Mouse (Mus musculus): ENCODE data around the gene Apex1.
"Not testable (repeated sequence)": the region's sequence is repeated elsewhere in the genome, so short reads cannot be mapped to it uniquely, and the experiment has no call there.

The Apex1 gene

DNA sequence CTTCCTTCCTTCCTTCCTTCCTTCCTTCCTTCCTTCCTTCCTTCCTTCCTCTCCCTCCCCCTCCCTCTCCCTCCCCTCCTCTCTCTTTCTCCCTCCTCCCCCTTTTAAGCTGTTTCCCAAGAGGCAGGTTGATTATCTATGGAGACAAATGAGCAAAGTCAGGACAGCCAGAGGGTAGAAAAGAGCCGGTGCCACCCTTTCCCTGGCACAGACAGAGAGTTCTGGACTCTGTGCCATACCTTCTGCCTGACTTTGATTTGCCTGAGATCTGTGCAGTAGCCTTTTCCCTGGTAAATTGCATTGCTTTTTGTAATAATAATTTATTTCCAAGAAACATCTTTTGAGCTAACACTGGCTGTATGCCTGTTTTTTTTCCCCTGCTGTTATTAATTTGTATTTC, 44.3 kb downstream of the Apex1 start:
- DNase-seq (ENCODE audit: low spot score in 2 of 2): no peak

DNA sequence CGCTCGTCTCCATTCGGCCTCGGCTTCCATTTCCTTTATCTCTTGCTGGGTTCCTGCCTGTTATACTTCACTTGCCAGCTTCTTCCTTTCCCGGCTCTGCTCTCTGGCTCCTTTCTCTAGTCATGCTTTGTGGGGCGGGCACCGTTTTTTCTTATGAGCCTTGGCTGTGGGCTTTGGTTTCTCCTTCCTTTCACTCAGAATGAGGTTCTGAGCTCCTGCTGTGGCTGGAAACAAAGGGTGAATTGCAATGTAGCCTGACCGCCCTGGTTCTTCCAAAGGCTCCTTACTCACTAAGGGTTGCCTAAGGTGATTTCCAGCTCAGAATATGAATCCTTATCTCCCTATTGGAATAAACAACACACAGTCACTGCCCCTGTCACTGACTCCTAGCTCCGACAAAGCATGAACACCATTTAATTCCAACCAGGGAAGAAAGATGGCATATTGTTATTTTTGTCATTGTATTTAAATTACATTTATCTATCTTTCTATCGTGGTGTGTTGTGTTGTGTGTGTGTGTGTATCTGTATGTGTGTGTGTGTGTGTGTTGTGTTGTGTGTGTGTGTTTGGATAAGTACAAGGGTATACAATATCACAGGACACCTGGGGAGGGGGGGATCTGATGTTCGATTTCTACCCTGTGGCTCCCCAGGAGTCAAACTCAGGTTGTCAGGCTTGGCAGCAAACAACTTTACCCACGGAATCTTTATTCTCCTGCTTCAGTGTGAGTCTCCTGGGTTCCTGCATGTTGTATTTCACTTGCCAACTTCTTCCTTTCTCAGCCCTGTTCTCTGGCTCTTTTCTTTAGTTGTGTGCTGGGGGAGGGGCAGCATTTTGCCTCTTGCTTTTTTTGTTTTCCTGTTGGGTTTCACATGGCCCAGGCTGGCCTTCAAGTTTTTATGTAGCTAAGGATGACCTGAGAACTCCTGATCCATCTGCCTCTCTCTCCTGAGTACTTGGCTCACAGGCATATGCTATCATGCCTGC, 45.1 kb downstream of the Apex1 start:
- DNase-seq (ENCODE audit: low spot score in 2 of 2): peak in 1 of 2 experiments; percentile 11

DNA sequence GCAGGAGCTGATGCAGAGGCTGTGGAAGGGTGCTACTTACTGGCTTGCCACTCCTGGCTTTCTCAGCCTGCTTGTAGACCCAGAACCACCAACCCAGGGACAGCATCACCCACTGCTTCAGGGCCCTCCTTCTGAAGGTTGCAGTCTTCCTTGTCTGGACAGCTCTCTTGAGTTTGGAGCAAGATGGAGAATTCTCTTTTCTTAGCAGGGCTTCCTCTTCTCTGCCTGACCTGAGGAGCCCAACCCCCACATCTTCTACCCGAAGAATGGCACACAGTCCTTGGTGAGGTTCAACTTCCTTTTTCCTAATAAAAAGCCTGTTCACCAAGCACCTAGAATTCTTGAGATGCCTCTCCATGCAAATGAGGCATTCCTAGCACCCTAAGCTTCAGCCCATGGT, 46.1 kb downstream of the Apex1 start:
- no peak for DNase-seq (ENCODE audit: low spot score in 2 of 2)

DNA sequence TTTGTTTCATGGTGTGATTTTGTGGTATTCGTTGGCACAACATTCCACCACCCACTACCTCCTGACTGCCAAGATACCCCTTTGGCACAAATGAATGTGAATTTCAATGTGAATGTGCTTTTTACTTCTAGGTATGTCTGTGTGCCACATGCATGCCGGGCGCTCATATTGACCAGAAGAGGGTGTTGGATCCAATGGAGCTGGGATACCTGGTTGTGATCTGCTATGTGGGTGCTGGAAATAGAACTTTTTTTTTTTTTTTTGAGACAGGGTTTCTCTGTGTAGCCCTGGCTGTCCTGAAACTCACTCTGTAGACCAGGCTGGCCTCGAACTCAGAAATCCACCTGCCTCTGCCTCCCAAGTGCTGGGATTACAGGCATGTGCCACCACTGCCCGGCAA, 48.3 kb downstream of the Apex1 start:
- not testable (repeated sequence) for DNase-seq (ENCODE audit: low spot score in 2 of 2)

DNA sequence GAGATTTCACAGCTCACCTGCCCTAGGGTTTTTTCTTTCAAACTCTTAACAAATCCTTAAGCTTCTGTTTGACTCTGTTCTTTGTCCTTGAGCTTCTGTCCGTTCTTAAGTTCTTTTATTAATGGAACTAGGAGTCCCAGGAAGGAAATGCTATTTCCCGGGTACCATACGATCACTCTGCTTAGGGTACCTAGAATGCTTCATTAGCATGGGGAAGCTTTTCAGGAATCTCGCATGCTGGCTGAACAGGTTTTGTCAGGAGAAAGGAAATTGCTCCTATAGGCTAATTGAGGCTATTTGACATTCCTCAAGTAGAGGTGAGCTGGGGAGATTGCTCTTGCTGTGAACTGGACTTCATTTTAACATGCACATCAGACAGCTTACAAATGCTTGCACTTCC, 48.9 kb downstream of the Apex1 start:
- no peak for DNase-seq (ENCODE audit: low spot score in 2 of 2)

DNA sequence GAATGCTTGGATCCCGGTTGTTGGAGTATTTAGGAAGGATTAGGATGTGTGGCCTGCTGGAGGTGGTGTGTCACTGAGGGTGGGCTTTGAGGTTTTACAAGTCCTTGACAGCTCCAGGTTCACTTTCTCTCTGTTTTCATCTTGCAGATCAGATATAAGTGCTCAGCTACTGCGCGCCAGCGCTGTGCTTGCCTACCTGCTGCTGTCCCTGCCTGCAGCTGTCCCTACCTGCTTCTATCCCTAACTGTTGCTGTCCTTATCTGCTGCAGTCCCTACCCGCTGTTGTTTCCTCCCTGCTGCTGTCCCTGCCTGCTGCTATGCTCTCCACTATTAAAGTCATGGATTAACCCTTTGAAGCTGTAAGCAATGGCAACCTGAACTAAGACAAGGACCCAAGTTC, 50.2 kb downstream of the Apex1 start:
- no peak for DNase-seq (ENCODE audit: low spot score in 2 of 2)

DNA sequence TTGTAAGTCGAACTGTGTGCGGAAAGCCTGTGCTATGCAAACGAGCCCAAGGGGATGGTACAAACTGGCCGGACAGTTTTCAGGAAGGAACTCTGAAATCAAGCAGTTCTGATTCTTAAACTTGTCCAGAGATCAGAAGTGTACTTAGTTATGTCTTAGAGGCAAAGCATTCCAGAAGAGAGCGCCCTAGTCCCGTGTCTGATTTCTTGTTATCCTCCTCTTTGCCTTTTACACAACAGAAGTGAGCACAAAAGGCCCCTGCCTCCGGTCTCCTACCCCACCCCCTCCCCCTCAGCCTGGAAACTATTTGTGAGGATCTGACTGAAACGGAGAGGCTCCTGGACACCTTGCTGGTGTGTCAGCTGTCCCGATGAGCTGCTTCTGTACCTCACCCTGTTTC, 51.9 kb downstream of the Apex1 start:
- DNase-seq (ENCODE audit: low spot score in 2 of 2): no peak

Measured in thymus, postnatal 10 days (tissue).